Mouse (Mus musculus): ENCODE measurements around the gene Tysnd1. TPM values are rescaled to one million over a fixed set of nuclear protein-coding genes. Genes with fewer than 3 reads are reported as not detected.

The Tysnd1 gene
- total RNA-seq, 2 experiments from 2014 or later = 21.0 to 22.6 TPM

GRCm38 (mm10) chr10:61689405-61689804, 5.9 kb upstream of the Tysnd1 start:
- DNase-seq = no peak

- DNase-seq = no peak
Measured at GRCm38 (mm10) chr10:61693563-61693962, 1.8 kb upstream of the Tysnd1 start.

GRCm38 (mm10) chr10:61695703-61696559, 617 bp downstream of the Tysnd1 start:
- DNase-seq = peak; percentile 32

- no peak for DNase-seq
Measured at GRCm38 (mm10) chr10:61696560-61696823, 1.2 kb downstream of the Tysnd1 start.

GRCm38 (mm10) chr10:61697028-61697427, 1.7 kb downstream of the Tysnd1 start:
- DNase-seq = no peak

- no peak for DNase-seq
Measured at GRCm38 (mm10) chr10:61704663-61705062, 9.3 kb downstream of the Tysnd1 start.

GRCm38 (mm10) chr10:61706412-61707375, 11.4 kb downstream of the Tysnd1 start:
- DNase-seq = no peak

GRCm38 (mm10) chr10:61713601-61714000, 18.3 kb downstream of the Tysnd1 start:
- DNase-seq = no peak

- no peak for DNase-seq
Measured at GRCm38 (mm10) chr10:61714146-61714545, 18.8 kb downstream of the Tysnd1 start.

GRCm38 (mm10) chr10:61714771-61715461, 19.6 kb downstream of the Tysnd1 start, which contains the start of gene Aifm2:
Gene Aifm2, plus strand, starts transcription at chr10:61715263.
- peak; percentile 79 for DNase-seq

GRCm38 (mm10) chr10:61715462-61715837, 20.1 kb downstream of the Tysnd1 start:
- DNase-seq = no peak

- no peak for DNase-seq
Measured at GRCm38 (mm10) chr10:61715996-61716864, 20.9 kb downstream of the Tysnd1 start.

GRCm38 (mm10) chr10:61717406-61718296, 22.3 kb downstream of the Tysnd1 start:
- no peak for DNase-seq

- DNase-seq = no peak
Measured at GRCm38 (mm10) chr10:61720331-61720730, 25.0 kb downstream of the Tysnd1 start.

- DNase-seq = no peak
Measured at GRCm38 (mm10) chr10:61722215-61722614, 26.9 kb downstream of the Tysnd1 start.

- DNase-seq = peak; percentile 45
Measured at GRCm38 (mm10) chr10:61723271-61723670, 28.0 kb downstream of the Tysnd1 start.

GRCm38 (mm10) chr10:61729181-61729580, 33.9 kb downstream of the Tysnd1 start:
- DNase-seq = no peak

GRCm38 (mm10) chr10:61730171-61730570, 34.9 kb downstream of the Tysnd1 start:
- no peak for DNase-seq

GRCm38 (mm10) chr10:61734377-61734776, 39.1 kb downstream of the Tysnd1 start:
- DNase-seq = peak; percentile 39

GRCm38 (mm10) chr10:61736671-61737078, 41.4 kb downstream of the Tysnd1 start:
- no peak for DNase-seq

GRCm38 (mm10) chr10:61737537-61737936, 42.2 kb downstream of the Tysnd1 start:
- no peak for DNase-seq
